Mouse (Mus musculus): Measurements from ENCODE around the gene Chd3.

- no peak for TF ChIP-seq CTCF (IDR thresholded peaks at IDR 0.05; ENCODE audit: insufficient read depth, low read depth, low read length)
- TF ChIP-seq POLR2A (IDR thresholded peaks at IDR 0.05; ENCODE audit: insufficient read depth, low read depth, low read length): no peak
These were observed 21.3 kb upstream of the Chd3 start for GRCm38 (mm10) chr11:69390400-69391034.

All from olfactory bulb, adult 2 months (tissue).